Mouse (Mus musculus): ENCODE results near the gene Gm28042.

Gene Gm28042

DNA sequence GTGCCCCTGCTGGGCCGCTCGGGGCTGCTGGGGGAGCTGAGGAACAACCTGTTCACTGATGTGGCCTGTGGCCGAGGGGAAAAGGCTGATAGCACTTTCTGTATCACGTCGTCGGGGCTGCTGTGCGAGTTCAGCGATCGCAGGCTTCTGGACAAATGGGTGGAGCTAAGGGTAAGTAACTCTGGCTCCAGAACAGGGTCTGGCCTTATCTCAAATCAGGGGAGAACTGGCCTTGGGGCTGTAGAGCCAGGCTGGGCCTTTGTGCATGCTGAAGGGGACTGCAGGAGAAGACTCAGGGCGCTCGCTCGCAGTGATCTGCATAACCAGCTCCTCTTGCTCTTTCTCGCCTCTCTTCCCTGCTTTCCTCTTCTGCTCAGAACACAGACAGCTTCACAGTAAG, 14.4 kb upstream of the Gm28042 start:
- DNase-seq, result no peak

DNA sequence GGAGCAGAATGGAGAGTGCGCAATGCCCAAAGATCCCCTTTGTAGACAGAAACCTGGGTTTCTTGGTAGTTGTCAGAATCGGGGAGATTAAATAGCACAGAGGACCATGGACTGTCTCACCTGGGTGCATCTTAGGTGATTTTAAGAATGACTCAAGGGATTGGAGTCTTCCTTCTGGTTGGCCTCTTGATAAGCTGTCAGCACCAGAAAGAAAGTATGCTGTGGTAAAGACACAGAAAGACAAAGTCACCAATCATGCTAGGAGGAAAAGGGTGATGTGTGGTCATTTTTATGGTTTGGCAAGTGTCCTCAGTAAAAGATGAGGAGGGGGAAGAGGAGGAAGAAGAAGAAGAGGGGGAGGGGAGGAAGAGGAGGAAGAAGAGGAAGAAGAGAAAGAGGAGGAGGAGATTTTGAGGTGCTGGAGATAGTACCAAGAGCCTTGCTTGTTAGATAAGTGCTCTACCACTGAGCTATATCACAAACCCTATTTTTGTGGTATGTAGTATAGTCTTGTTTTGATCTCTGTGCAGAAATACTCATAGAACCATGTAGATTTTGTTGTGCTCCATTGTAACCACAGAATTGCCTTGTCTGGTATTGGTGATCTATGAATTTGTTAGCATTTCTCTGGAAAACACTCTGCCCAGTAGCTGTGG, 13.3 kb upstream of the Gm28042 start:
- no peak for DNase-seq

DNA sequence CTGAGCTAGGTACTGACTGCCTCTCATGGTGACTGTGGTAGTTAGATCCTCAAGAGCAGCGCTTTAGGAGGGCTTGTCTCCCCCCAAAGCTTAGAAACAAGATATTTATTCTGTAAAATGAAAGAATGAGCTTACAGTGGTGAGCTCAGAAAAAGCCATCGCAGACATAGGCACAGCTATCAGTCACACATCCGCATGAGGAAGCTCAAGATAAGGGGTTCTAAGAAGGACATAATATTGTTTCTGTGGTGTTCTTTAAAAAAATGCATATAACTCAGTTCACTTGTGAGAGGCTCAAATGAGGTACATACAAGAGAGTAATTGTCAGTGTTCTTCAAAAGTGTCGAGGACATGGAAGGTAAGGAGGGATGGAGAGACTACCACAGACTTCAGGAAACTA, 11.4 kb upstream of the Gm28042 start:
- DNase-seq, result no peak

DNA sequence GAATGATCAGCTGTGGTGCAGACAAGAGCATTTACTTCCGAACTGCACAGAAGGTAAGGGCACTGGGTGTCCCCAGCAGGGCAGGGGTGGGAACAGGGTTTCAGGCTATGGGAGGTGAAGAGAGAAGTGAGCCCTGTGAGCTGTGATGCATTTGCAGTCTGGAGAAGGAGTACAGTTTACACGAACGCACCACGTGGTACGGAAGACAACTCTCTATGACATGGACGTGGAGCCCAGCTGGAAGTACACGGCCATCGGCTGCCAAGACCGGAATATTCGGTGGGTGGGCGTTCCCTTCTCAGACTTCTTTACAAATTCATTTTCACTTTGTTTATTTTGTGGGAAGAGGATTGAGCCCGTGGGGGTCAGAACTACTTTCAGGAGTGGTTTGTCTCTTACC, 9.7 kb upstream of the Gm28042 start:
- peak; percentile 83 for DNase-seq

DNA sequence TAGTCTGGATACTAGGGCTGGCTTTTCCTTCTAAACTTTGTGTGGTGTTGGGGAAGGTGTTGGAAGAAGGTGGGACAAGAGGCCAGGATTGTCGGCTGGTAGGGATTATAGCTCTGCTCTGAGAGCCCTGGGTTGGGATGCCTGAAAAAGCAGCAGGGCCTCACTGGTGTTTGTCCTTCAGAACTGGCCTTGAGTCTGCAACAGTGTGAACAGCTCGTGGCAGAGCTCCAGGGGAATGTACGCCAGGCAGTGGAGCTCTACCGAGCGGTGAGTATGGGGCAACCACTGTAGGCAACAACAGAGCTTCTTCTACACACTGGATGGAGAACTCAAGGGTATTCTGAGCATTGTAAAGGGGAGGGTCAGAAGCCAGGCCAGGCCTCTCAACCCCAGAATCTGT, 3.0 kb upstream of the Gm28042 start:
- DNase-seq, result peak; percentile 94

DNA sequence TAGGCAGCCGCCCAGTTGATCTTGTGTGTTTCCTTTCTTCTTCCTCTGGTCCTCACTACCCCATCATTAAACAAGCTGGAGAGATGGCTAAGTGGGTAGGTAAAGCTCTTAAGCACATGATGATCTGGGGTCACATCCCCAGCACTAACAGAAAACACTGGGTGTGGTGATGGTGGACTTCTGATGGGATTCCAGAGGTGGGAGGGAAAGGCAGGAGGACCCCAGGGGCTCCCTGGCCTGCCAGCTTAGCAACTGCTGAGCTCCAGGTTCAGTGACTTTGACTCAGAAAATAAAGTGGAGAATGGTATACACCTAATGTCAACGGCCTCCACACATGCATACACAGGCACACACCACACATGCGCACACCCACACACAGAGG, 648 bp downstream of the Gm28042 start:
- no peak for DNase-seq

DNA sequence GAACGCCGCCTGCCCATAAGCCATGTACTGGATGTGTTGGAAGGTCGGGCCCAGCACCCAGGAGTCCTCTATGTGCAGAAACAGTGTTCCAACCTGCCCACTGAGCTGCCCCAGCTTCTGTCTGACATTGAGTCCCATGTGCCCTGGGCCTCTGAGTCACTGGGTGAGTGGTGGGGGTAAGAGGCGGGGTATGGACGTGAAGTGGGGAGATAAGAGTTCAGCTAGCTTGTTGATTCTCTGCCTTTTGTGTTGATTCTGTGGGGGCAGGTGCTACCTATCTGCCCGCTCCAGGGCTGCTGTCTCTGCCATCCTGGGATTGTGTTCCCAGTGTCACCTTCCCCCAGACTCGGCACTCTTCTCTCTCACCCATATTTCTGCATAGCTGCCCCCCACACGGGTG, 3.1 kb downstream of the Gm28042 start:
- DNase-seq, result no peak

DNA sequence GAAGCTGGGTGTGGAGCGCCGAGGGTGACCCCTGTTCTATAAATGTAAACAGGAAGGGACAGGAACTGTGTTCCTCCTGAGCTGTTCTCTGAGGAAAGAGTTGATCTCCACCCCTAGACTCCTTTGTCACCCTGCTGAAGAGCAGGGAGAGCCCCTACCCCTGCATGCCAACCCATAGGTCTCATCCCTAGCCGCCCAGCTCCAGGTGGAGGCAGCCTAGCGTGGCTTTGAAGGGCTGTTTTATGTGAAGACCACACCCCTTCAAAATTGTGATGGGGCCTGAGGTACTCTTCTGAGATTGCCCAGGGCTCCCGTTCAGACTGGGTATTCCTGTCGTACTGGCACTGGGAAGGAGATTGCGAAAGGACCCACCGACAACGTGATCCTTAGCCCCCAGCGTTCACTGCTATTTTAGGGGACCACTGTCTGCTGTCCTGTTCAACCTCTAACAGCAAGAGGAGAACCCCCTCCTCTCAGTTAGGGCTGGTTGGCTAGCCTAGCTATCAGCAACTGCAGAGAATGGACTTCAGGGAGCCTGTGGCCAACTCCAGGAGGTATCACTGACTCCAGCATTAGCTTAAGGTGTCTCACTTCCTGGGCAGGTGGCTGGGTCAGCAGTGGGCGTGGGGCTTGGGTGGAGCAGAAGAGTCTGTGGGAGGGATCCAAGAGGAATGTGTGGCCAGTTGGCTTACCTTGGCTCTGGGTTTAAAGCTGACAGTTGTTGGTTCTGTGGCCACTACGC, 5.6 kb downstream of the Gm28042 start, which contains the start of gene Pla2g4b:
Gene Pla2g4b (plus strand): TSS at position 692 of the 742 bp plus-strand sequence.
- no peak for DNase-seq

DNA sequence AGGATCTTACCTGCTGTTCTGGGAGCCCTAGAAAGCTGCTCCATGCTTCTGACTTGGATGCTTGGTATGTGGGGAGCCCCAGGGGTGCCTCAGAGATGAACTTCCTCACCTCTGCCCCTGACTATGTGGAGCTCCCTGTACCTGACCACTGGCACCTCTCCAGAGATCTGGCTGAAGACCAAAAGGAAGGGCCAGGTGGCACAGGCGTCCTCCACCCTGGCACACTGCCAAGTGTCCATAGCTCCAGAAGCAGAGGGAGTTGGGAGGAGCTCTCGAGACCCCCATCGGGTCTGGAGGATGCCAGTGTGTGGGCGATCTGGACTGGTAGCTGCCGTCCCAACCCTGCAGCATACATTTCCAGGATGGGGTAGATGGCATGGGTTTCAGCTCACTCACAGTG, 6.4 kb downstream of the Gm28042 start:
- no peak for DNase-seq

DNA sequence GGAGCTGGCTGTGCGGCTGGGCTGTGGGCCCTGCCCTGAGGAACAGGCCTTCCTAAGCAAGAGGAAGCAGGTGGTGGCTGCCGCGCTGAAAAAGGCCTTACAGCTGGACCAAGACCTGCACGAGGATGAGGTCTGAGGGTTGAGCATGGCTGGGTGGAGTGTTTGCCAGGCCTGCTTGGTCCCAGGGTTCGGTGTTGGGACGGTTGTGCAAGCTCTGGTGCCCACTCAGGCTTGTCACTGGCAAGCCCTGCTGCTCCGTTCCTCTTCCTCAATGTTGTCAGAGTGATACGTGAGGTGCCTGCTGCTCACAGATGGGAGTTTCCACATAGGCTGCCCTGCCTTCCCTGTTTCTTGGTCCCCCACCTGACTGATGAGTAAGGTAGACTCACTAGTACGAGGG, 10.5 kb downstream of the Gm28042 start:
- DNase-seq, result no peak

DNA sequence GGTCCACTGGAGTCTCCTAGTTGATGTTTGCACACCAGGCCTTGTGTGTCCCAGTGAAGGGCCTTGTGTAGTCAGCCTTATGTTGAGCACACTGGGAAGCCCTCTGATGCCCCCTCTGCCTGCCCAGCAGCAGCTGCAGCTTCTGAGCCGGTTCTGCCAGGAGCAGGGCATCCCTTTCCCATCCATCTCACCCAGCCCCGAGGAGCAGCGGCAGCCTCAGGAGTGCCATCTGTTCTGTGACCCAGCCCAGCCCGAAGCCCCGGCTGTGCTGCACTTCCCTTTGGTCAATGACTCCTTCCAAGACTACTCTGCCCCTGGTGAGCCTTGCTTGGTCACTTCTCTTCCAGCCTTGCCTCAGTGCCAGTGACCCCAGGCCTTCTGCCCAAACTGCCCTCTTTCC, 13.7 kb downstream of the Gm28042 start:
- no peak for DNase-seq

DNA sequence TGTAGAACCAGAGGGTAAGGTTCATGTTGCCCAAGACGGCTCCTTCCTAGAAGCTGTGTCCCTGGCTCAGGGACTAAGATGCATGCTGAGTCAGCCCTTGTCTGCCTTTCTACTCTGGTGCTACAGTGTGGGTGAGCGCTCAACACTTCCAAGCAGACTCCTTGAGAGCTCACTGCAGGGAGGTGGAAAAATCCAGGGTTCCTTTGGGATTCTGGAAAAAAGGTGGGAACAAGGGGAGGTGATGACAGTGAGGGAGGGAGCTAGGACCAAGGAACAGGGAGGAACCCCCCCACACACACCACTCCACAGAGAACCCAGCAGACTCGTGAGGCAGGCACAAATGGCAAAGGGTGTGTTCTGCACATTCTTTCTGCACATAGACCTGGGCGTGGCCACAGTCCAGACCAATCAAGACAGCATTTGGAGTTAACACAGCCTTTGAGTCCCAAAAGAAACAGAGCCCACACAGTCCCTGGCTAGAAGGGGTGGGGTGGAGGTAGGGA, 16.9 kb downstream of the Gm28042 start:
- DNase-seq, result no peak

DNA sequence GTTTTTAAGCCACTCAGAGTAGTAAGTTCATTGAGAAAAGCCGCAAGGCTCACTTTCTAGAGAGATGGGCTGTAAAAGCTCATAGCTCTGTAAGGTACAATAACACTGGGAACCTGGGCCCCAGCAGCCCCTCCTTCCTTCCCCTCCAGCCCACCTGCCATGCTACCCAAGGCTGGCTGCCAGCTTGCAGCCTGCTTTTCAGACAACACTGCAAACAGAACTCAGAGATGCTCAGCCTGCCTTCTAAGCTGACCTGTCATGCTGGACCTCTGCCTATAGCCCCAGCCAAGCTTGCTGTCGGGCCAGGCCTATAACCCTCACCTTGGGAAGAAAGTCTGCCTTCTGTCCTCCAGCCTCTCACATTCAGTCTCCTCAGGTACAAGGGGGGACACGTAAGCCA, 17.4 kb downstream of the Gm28042 start:
- no peak for DNase-seq

DNA sequence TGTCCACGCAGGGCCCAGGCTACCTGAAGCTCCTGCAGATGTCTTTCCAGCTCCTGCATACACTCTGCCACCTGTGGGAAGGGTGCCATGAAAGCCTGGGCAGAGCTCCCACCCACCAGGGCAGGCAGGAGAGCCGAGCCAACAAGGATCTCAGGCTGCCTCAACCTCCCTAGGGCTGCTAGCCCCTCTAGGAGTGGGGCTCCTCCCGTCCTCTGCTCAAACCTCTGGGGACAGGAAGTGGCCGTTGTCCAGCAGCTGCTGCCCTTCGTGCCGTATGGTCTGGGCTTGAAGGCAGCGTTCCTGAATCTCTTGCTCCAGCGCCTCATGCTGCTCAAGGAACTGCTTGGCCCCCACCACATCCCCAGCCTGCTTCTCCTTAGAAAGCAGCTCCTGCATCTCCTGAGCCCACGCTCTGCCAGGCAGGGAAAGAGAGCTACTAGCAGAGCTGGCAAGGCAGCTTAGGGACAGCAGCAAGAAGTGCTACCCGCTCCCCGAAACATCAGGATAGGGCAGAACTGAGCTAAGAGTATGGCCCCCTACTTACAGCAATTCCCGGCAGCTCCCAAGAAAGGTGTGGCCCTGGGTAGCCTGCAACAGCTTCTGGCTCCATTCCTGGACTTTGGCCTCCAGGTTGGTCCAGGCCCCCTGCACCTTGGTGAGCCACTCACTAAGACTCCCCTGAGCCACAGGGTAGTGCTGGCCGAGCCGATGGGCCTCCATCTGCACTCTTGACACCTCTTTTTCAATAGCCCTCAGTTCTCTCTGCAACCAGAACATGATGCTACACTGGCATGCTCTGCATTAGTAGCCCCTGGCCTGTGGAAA, 19.4 kb downstream of the Gm28042 start:
- DNase-seq, result no peak

DNA sequence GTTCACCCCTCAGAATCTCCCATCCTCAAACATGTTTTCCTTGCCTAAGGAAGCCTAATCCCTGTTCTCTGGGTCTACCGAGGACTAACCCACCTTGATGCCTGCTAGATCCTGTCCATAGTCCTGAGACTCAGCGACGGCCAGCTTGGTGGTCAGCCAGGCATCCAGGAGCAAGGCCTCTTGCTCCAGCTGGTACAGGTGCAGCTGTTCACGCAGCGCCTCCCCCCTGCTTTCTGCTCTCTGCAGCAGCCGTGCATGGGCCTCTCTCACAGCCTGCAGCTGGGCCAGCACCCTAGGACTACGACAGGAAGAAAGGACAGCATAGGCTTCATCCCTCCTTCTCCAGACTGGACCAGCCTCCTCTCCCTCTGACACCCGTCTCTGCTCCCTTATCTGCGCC, 20.9 kb downstream of the Gm28042 start:
- DNase-seq, result no peak

DNA sequence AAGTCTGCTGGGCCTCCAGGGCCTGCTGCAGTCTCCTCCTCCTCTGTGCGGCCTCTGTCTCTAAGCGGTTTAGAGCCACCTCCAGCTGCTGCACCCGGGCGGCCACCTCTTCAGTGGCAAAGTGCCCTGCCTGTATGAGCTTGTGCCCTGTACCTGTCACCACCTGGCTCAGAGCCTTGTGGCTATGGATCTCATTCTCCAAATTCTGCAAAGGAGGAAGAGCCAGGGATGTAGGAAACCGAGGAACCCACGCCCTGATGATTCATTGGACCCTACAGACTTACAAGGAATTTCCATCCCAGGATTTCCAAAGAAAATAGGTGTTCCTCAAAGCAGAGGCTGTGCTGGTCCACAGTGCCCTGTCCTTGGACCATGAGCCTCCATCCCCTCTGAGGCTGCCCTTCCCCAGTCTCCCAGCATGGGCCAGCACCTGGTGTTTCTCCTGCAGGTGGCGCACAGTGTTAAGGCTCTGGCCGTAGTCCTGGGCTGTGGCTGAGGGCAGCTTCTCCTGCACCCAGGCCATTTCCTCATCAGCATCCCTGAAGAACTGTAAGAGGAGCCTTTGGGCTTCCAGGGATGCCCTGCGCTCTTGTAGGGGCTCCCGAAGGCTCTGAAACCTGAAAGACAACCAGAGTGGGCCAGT, 22.5 kb downstream of the Gm28042 start:
- DNase-seq, result no peak

DNA sequence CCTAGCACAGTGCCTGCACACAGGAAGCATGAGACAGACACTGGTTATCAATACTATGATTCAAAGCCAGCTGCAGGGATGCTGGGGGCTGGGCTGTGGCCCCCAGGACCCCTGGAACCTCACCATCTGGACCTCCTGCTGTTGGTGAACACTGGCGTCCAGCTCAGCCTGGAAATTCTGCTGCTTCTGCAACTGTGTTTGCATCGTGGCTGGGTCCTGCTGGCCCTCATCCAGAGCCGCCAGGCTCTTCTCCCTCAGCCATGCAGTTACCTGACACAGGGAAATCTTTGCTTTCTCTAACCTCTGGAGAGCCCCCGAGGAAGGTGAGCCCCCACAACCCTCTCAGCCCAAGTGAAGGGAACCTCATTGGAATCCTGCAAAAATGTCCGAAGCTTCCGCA, 24.1 kb downstream of the Gm28042 start:
- DNase-seq, result no peak

DNA sequence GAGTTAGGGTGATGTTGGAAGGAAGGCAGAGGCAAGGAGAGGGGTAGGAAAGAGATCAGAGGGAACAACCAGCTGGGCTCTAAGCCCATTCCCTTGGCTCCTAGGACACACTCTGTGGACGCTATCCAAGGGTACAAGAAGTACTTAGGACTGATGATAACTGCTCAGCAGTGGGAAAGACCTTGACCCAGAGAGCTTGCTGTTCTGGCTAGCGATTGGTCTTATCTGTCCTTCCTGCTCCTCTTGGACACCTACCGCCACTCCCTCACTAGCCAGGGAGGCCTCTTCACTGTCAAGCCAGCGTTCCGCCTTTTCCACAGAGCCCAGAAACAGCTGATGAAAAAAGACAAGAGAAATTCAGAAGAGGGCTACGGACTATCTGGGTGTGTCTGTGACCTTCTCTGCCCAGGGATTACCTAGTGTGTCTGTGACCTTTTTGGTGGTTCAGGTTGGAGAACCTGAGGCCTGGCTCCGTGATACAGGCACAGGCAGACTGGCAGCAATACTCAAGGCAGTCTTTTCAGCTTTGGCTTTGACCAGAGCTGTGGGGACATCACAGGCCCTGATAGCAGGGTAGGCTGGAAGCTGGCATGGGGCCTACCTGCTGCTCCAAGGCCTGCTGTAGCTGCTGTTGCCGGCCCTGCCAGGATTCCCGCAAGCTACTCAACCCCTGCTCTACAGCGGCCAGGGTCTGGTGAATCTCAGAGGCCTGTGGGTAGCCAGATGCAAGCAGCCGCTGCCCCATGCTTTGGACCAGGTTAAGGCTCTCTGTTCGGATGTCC, 27.7 kb downstream of the Gm28042 start:
- DNase-seq, result peak; percentile 97

DNA sequence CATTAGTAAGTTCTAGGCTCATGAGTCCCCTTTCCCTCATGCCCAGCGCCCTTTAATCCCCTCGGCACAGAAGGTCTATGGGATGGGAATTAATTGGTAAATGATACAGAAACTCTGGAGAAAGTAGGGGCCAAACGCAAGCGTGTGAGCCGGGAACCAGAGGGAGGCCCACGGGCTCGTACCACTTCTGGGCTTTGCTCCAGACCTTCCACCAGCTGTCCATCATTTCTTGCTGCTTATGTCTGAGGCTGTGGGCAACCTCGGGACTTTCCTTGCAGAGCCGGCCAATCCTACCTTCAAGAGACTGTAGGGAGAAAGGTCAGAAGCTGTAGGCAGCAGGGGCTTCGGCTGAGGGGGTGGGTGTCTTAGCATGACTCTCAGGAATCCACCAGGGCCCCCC, 28.6 kb downstream of the Gm28042 start:
- DNase-seq, result no peak

DNA sequence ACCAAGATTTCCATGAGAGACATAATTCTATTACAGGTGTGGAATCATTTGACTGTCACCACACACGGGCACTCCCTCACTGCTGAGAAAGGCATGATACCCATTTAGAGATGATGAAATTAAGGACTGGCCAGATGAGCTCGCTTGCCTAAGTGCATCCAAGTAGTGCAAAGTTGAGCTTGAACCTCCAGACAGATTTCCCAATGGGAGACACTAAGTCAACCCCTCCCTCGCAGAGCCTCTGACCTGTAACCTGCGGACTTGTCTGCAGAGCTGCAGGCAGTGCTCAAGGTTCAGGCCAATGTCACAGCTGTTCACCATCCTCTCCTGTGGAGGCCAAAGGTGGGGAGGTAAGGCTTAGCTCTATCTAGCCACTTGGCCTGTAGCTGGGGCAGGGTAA, 31.5 kb downstream of the Gm28042 start:
- DNase-seq, result no peak

DNA sequence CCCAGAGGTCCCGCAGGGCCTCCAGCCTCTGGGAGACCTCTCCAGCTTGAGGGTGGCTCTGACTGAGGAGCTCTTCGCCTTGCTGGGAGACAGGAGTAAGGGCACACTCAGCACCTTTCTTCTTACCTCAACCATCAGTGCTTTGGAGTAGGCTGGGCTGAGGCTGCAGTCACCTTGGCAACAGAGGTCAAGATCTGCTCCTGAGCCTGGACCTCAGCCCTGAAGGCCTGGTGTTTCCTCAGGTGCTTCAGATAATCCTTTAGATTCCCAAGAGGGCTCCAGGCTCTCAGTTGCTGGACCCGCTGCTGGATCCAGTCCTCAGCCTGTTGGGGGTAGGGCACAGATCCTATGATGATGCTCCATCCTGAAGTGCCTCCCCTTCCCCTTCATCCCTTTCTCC, 32.2 kb downstream of the Gm28042 start:
- DNase-seq, result no peak

DNA sequence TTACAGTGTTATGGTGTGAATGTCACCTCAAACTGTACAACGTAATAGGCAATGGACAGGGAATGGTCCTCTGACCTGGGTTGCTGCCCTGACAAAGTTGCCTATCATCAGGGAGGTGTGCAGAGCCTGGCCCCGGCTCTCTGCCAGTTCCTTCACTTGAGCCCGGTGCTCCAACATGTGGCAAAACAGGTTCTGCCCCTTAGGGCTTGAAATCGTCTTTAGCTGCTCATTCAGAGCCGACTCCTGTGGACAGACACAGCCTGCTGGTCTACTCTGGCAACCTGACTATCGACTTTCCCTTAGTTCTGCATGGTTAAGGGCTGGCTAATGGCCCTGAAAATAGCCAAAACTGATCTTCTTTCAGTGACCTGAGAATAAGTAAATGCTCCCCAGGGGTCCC, 32.9 kb downstream of the Gm28042 start:
- peak; percentile 93 for DNase-seq

All from heart, adult 11 months (tissue).